8 mouse cellular contexts compared by ENCODE assay signal in the genomic region with DNA sequence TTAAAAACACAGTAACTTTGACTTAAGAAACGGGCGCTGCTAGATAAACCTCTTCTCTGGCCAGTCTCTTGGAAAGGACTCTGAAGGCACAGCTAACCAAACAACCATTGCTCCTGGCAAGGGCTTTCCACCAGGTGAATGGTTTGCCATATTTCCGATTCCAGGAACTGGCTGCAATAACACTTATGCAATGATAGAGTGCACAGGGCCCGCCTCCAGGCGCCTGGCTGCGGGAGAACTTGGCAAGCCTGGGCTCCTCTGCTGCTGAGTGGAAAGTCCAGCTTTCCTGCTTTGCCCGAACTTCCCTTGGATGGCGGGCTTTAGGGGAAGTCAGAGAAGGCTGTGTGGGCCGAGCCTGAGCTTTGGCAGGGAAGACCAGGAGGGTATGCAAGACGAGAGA.
A peak's percentile ranks its signal among the peaks of the same experiment; 100 is the strongest.
DNase-seq lines count a peak whose midpoint lies in the region; ATAC-seq and TF ChIP-seq lines count a peak whose summit lies in the region.
"Had no signal": no experiment of that assay in that cellular context is flagged by ENCODE, and none has a peak within 500 bp of the region (broad histone marks: within the 10 kb centered on the region; RNA-seq: fewer than 3 reads in every experiment).

No protein-coding gene starts in this region.

- H3K27ac ChIP-seq in midbrain, postnatal 0 days (ENCODE audit: low read depth, low read length) = no peak overlapping the region
- no peak overlapping the region for H3K27ac ChIP-seq in forebrain, embryonic 15.5 days (replicated peaks)
- H3K27ac ChIP-seq: neural tube, embryonic 13.5 days had no signal

- 83% methylated on average over 10 of the region's 10 CpGs for WGBS in midbrain, postnatal 0 days
- WGBS in forebrain, embryonic 15.5 days = 74% methylated on average over 10 of the region's 10 CpGs

- H3K9ac ChIP-seq in midbrain, postnatal 0 days (replicated peaks; ENCODE audit: low read length, poor library complexity, severe bottlenecking) = no peak overlapping the region
- H3K9ac ChIP-seq in forebrain, embryonic 15.5 days (replicated peaks) = no peak overlapping the region
- H3K9ac ChIP-seq: neural tube, embryonic 13.5 days had no signal

- no peak for ATAC-seq in midbrain, postnatal 0 days (ENCODE audit: low FRiP score)
- ATAC-seq in forebrain, embryonic 15.5 days (replicated peaks) = no peak

- H3K4me3 ChIP-seq in midbrain, postnatal 0 days (ENCODE audit: low read depth, low read length) = no peak overlapping the region
- H3K4me3 ChIP-seq in forebrain, embryonic 15.5 days = no peak overlapping the region
- H3K4me3 ChIP-seq: neural tube, embryonic 13.5 days had no signal

- no peaks in the 10 kb centered on the region for H3K36me3 ChIP-seq in midbrain, postnatal 0 days (ENCODE audit: insufficient read depth, low read length)
- no peaks in the 10 kb centered on the region for H3K36me3 ChIP-seq in forebrain, embryonic 15.5 days
- H3K36me3 ChIP-seq: neural tube, embryonic 13.5 days had no signal

- no peaks in the 10 kb centered on the region for H3K27me3 ChIP-seq in midbrain, postnatal 0 days (ENCODE audit: insufficient read depth, low read length)
- H3K27me3 ChIP-seq in forebrain, embryonic 15.5 days = no peaks in the 10 kb centered on the region
- H3K27me3 ChIP-seq: neural tube, embryonic 13.5 days had no signal

- no peaks in the 10 kb centered on the region for H3K9me3 ChIP-seq in midbrain, postnatal 0 days (ENCODE audit: low read length)
- H3K9me3 ChIP-seq in forebrain, embryonic 15.5 days = no peaks in the 10 kb centered on the region
- H3K9me3 ChIP-seq: neural tube, embryonic 13.5 days had no signal

- H3K4me1 ChIP-seq in midbrain, postnatal 0 days (ENCODE audit: insufficient read depth, low read length) = no peaks in the 10 kb centered on the region
- peaks cover 3% of the 10 kb centered on the region; the same call in 1 of the 2 replicates for H3K4me1 ChIP-seq in forebrain, embryonic 15.5 days
- H3K4me1 ChIP-seq: neural tube, embryonic 13.5 days had no signal

- DNase-seq in adrenal gland, adult (ENCODE audit: inconsistent age in 2 of 2, low spot score in 1 of 2) = peak; percentile 36 to 79
- DNase-seq in brain, adult 2 months (ENCODE audit: low read depth, low spot score) = peak; percentile 30
- peak; percentile 53 to 69 for DNase-seq in gastrocnemius, postnatal 4 days (ENCODE audit: low spot score in 2 of 2)
- DNase-seq in kidney, postnatal 14 days = peak; percentile 87
- DNase-seq in ovary, postnatal 14 days (ENCODE audit: low spot score) = peak; percentile 51
- no peak for DNase-seq in midbrain, postnatal 0 days (ENCODE audit: low spot score)

- H3K4me2 ChIP-seq in midbrain, postnatal 0 days (ENCODE audit: low read depth, low read length, poor library complexity, severe bottlenecking) = no peak overlapping the region
- no peak overlapping the region for H3K4me2 ChIP-seq in forebrain, embryonic 15.5 days (replicated peaks)
- H3K4me2 ChIP-seq: neural tube, embryonic 13.5 days had no signal

- no peak for TF ChIP-seq CTCF in midbrain, postnatal 0 days (IDR thresholded peaks at IDR 0.05)
